Mouse (Mus musculus): Measurements from ENCODE around the gene Mzf1. TPM values are rescaled to one million over a fixed set of nuclear protein-coding genes. Genes with fewer than 3 reads are reported as not detected.

The Mzf1 gene
- 9.8 and 10.5 TPM in 2 replicates for polyA plus RNA-seq (2012; rRNA removed)

GRCm38 (mm10) chr7:13054287-13055010 lies at the start of gene Mzf1:
Gene Mzf1 (minus strand): TSS chr7:13054764.

GRCm38 (mm10) chr7:13095073-13095472 lies 40.5 kb upstream of the Mzf1 start, which contains the start of gene Vmn1r85:
Gene Vmn1r85 (minus strand): TSS chr7:13095173.

GRCm38 (mm10) chr7:13037901-13038555 lies 16.5 kb downstream of the Mzf1 start, which contains the start of gene Ube2m:
Gene Ube2m (minus strand): TSS chr7:13038275.

GRCm38 (mm10) chr7:13034148-13034977 lies 20.2 kb downstream of the Mzf1 start, which contains the start of gene Chmp2a:
Gene Chmp2a (minus strand): TSS chr7:13034807.

GRCm38 (mm10) chr7:13010005-13010908 lies 44.3 kb downstream of the Mzf1 start, which contains the start of gene Zbtb45:
Gene Zbtb45 (minus strand): TSS chr7:13010034.

GRCm38 (mm10) chr7:12998851-12999250 lies 55.7 kb downstream of the Mzf1 start, which contains the start of gene Trim28:
Gene Trim28 (plus strand): TSS chr7:12999114.

GRCm38 (mm10) chr7:12998053-12998452 lies 56.5 kb downstream of the Mzf1 start, which contains the start of gene Slc27a5:
Gene Slc27a5 (minus strand): TSS chr7:12998192.

Other genes starting within 250 kb of the Mzf1 start
- gene Zfp329, start 235.9 kb downstream of the Mzf1 start, polyA plus RNA-seq (2012; rRNA removed), result 19.9 and 21.0 TPM in 2 replicates
- 10.8 and 11.1 TPM in 2 replicates for gene Zfp110, start 220.0 kb downstream of the Mzf1 start, polyA plus RNA-seq (2012; rRNA removed)
- gene Zfp128, start 173.6 kb downstream of the Mzf1 start, polyA plus RNA-seq (2012; rRNA removed), result 7.5 and 8.7 TPM in 2 replicates
- 12.6 and 13.3 TPM in 2 replicates for gene Zscan22, start 156.9 kb downstream of the Mzf1 start, polyA plus RNA-seq (2012; rRNA removed)
- 1,967 and 2,052 TPM in 2 replicates for gene Rps5, start 132.5 kb downstream of the Mzf1 start, polyA plus RNA-seq (2012; rRNA removed)
- 2.3 and 2.4 TPM in 2 replicates for gene Rnf225, start 127.3 kb downstream of the Mzf1 start, polyA plus RNA-seq (2012; rRNA removed)
- gene Zfp324, start 88.9 kb downstream of the Mzf1 start, polyA plus RNA-seq (2012; rRNA removed), result 10.4 and 11.4 TPM in 2 replicates
- 13.4 and 14.1 TPM in 2 replicates for gene Zfp446, start 76.9 kb downstream of the Mzf1 start, polyA plus RNA-seq (2012; rRNA removed)
- gene Slc27a5, start 56.6 kb downstream of the Mzf1 start, polyA plus RNA-seq (2012; rRNA removed), result 1.0 and 1.2 TPM in 2 replicates
- gene Trim28, start 55.6 kb downstream of the Mzf1 start, polyA plus RNA-seq (2012; rRNA removed), result 546 and 564 TPM in 2 replicates
- gene Zbtb45, start 44.7 kb downstream of the Mzf1 start, polyA plus RNA-seq (2012; rRNA removed), result 40.4 and 41.9 TPM in 2 replicates
- gene Chmp2a, start 20.0 kb downstream of the Mzf1 start, polyA plus RNA-seq (2012; rRNA removed), result 199 and 203 TPM in 2 replicates
- gene Ube2m, start 16.5 kb downstream of the Mzf1 start, polyA plus RNA-seq (2012; rRNA removed), result 327 and 336 TPM in 2 replicates
- gene Vmn1r85, start 40.4 kb upstream of the Mzf1 start, polyA plus RNA-seq (2012; rRNA removed), result 0.04 TPM in 2 replicates
- not detected in 2 replicates for gene Vmn1r86, start 65.2 kb upstream of the Mzf1 start, polyA plus RNA-seq (2012; rRNA removed)
- gene Vmn1r87, start 85.4 kb upstream of the Mzf1 start, polyA plus RNA-seq (2012; rRNA removed), result not detected in 2 replicates
- gene Vmn1r88, start 104.8 kb upstream of the Mzf1 start, polyA plus RNA-seq (2012; rRNA removed), result not detected in 2 replicates
- gene Vmn1r89, start 158.3 kb upstream of the Mzf1 start, polyA plus RNA-seq (2012; rRNA removed), result not detected in 2 replicates
- 51.7 and 54.3 TPM in 2 replicates for gene Lig1, start 222.5 kb upstream of the Mzf1 start, polyA plus RNA-seq (2012; rRNA removed)
- 12.1 and 12.5 TPM in 2 replicates for gene Zswim9, start 224.0 kb upstream of the Mzf1 start, polyA plus RNA-seq (2012; rRNA removed)